Mouse (Mus musculus) left cerebral cortex, adult 6 months (tissue): ENCODE data around the gene Zfp692. TPM values are rescaled to one million over a fixed set of nuclear protein-coding genes. Genes with fewer than 3 reads are reported as not detected.

Experiments
- long read RNA-seq, 2 experiments: library from polyadenylated mRNA; unstranded; transcript quantifications; one replicate each; pipeline ENCODE4 v2.0.0; 2019 to 2020
- polyA plus RNA-seq: library from polyadenylated mRNA; unstranded; fragments of <200 nt; fragmentation: Nextera tagmentation; gene quantifications from 2 replicates; pipeline ENCODE4 v1.2.3, GENCODE M21; 2021

Zfp692 gene
- polyA plus RNA-seq, result 7.0 and 7.2 TPM in 2 replicates
- long read RNA-seq, experiment 1, transcript Zfp692-201 (12 exons, 1,860 nt), result major isoform, 14 of 91 reads
- long read RNA-seq, experiment 1, partial matches to known transcripts, result 17 of 91 reads
- long read RNA-seq, experiment 1, other reads (novel, unspliced or antisense), result 57 of 91 reads
- long read RNA-seq, experiment 2, partial matches to known transcripts, result 1 of 12 reads
- long read RNA-seq, experiment 2, other reads (novel, unspliced or antisense), result 6 of 12 reads

DNA sequence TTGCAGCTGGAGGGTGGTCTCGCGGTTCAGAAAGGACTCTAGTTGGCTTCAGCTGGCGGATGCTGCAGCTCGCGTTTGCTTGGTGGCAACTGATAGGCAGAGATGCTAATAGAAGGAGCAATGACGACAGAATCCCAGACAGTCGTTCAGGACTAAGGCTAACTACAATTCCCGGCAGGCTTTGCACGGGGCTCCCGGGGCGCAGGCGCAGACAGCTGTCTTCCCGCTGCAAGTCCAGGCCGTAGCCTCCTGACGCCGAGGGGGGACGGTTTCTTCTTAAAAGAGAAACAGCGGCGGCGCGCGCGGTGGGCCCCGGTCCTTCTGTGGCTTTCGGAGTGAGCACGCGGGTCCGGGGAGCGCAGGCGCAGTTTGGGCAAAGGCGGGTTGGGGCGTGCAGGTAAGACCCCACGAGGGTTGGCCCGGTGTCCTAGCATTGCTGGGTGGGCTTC is at the start of gene Zfp692:
Gene Zfp692 (plus strand): TSS at position 210 of the 449 bp plus-strand sequence.

DNA sequence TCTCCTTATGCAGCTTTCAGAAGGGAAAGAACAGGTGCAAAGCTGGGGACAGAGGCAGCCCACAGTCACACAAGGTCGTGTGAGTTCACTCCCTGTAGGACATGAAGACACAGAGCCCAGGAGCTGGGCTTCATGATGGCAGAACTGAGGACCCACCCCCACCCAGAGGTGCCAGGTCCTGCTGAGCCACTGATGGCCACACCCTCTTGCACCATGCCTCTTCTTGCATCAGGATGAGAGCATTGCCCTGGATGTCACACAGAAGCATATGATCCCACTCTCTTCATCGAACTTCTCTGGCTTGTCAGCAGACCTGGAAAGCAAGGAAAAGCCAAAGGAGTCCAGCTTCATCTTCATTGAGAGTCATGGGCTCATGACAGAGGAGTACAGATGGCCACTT is 32.3 kb upstream of the Zfp692 start, which contains the start of gene 4930438A08Rik:
Gene 4930438A08Rik (plus strand): TSS at position 228 of the 400 bp plus-strand sequence.

DNA sequence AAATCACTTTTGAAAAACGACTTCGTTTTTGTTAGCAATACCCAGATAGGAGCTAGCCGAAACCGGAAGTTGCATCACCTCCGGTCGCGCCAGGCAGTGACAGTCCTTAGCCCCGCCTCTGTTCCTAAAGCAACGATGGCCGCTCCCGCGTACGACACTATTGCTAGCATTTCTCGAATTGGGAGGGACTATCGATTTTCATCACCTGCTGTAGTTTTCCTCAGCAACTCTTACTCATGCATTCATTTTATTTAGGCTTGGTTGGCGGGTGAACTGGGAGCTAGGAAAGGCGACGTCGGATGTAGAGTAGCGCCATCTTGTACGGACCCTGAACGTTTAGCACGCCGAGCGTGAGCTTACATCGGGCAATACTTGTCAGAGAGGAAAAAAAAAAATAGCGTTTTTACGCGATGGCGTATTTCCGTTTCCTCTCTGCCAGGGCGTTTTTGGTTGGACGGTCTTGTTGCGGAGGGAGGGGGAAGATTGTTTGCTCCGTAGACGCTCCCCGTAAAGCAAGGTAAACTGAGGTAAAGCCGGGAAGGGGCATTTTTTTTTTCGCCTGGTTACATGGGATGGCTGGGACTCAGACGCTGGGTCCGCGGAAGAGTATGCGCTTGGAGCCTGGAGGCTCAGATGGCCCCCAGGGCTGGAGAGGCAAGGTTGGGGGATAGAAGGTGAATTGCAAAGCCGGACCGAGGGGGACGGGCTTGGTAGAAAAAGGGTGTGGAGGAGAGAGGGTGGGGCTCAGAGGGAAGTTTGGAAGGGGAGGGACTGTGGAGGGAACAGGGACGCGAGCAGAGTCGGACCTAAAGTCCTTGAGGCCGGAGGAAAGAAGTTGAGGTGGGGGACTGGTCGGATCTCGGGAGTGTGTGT is 23.6 kb downstream of the Zfp692 start, which contains the start of the genes Zfp672 and Sh3bp5l:
Gene Zfp672 (minus strand): TSS at position 64 of the 873 bp plus-strand sequence.
Gene Sh3bp5l (plus strand): TSS at position 449 of the 873 bp plus-strand sequence.

Other genes starting within 250 kb of the Zfp692 start
- gene Gm12248, start 213.9 kb upstream of the Zfp692 start, polyA plus RNA-seq, result not detected in 2 replicates
- gene Cnot8, start 202.9 kb upstream of the Zfp692 start, polyA plus RNA-seq, result 58.3 and 62.3 TPM in 2 replicates
- 3.4 and 4.7 TPM in 2 replicates for gene Gemin5, start 138.5 kb upstream of the Zfp692 start, polyA plus RNA-seq
- gene Mrpl22, start 135.4 kb upstream of the Zfp692 start, polyA plus RNA-seq, result 95.3 and 108 TPM in 2 replicates
- gene Igtp, start 107.5 kb upstream of the Zfp692 start, polyA plus RNA-seq, result 7.1 and 8.1 TPM in 2 replicates
- 1.2 and 1.6 TPM in 2 replicates for gene Irgm2, start 107.5 kb upstream of the Zfp692 start, polyA plus RNA-seq
- not detected in 2 replicates for gene 4930438A08Rik, start 32.3 kb upstream of the Zfp692 start, polyA plus RNA-seq
- 34.9 and 35.5 TPM in 2 replicates for gene Zfp672, start 23.3 kb downstream of the Zfp692 start, polyA plus RNA-seq
- 19.7 and 25.5 TPM in 2 replicates for gene Sh3bp5l, start 23.7 kb downstream of the Zfp692 start, polyA plus RNA-seq
- not detected in 2 replicates for gene Lypd8, start 72.0 kb downstream of the Zfp692 start, polyA plus RNA-seq
- not detected in 2 replicates for gene 1810065E05Rik, start 114.0 kb downstream of the Zfp692 start, polyA plus RNA-seq
- gene Gm12253, start 125.5 kb downstream of the Zfp692 start, polyA plus RNA-seq, result not detected in 2 replicates
- not detected in 2 replicates for gene Lypd9, start 145.9 kb downstream of the Zfp692 start, polyA plus RNA-seq
- gene Olfr30, start 155.2 kb downstream of the Zfp692 start, polyA plus RNA-seq, result not detected in 2 replicates
- gene Olfr332, start 185.5 kb downstream of the Zfp692 start, polyA plus RNA-seq, result not detected in 2 replicates
- gene Olfr331, start 195.5 kb downstream of the Zfp692 start, polyA plus RNA-seq, result not detected in 2 replicates
- gene Olfr330, start 227.8 kb downstream of the Zfp692 start, polyA plus RNA-seq, result not detected in 2 replicates
- gene Olfr329-ps, start 239.4 kb downstream of the Zfp692 start, polyA plus RNA-seq, result not detected in 2 replicates
- not detected in 2 replicates for gene Olfr328, start 248.6 kb downstream of the Zfp692 start, polyA plus RNA-seq